Mouse (Mus musculus) olfactory bulb, adult 2 months (tissue): ENCODE measurements at regions not wholly inside any gene's neighbourhood (a gene's known extent, or its start where the extent isn't known, plus 50 kb on each side); places are given as distances from the start of the nearest gene placed in this dataset.

Experiments used
- CTCF ChIP-seq: fragments of 200-500 bp; IDR thresholded peaks from 2 replicates; pipeline ENCODE4 v1.5.1; 2012; ENCODE audit warnings: low read depth, mild to moderate bottlenecking, low read length, moderate library complexity; ENCODE audit not compliant: insufficient read depth
- POLR2A ChIP-seq: fragments of 200-500 bp; IDR thresholded peaks from 2 replicates; pipeline ENCODE4 v1.6.1; 2012; ENCODE audit warnings: mild to moderate bottlenecking, low read depth, low read length, moderate library complexity; ENCODE audit not compliant: insufficient read depth

DNA sequence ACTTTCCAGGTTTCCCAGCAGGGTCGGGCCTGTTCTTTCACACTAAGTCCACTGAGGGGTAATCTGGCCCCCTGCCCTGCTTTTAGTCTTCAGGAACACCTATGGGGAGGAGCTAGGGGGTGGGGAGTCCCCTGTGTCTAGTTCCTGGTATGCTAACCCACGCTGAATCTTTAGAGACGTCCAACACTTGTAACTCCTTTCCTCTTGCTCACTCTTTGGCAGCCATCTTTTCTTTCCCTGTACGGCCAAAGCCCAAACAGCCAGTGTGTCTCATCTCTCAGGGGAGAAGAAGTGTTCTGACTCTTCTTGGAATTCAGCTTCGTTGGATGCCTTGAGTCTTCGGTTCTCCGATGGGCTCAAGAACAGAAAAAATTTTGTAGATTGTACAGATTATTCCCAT, 68.4 kb upstream of the Lnx1 start:
- TF ChIP-seq CTCF (no peak), POLR2A (no peak)
